ENCODE assay signal across 9 mouse cellular contexts in the genomic region with DNA sequence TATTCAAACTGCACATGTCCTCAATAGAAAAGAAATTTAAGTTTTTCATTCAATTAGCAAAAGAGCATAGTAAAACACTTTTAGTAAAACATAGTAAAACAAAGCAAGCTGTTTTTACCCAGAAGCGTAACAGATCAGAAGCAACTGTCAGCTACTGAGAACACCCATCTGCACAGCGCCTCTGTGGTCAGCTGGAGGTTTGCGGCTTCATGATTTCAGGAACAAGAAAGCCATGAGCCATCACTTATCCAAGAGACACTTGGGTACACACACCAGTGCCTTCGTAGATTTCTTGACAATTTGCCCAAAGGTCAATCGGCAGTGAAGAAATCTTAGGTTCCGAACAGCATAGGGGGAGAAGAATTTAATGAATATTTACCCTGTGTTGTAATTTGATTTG.
DNase-seq lines count a peak whose midpoint lies in the region; ATAC-seq lines count a peak whose summit lies in the region.
"Had no signal": no experiment of that assay in that cellular context is flagged by ENCODE, and none has a peak within 500 bp of the region (broad histone marks: within the 10 kb centered on the region; RNA-seq: fewer than 3 reads in every experiment).

No protein-coding gene starts in this region.

- no peak for DNase-seq in frontal cortex, postnatal 25 days (ENCODE audit: low spot score in 2 of 2)
- peak; percentile 27 for DNase-seq in left cerebral cortex, postnatal 4 days
- DNase-seq in left cerebral cortex, adult 8-10 months (ENCODE audit: low spot score in 2 of 2): no peak
- DNase-seq in embryonic facial prominence, embryonic 14.5 days (ENCODE audit: low spot score): peak; percentile 61
- DNase-seq in mesoderm, embryonic 11.5 days (ENCODE audit: low read depth, low spot score): peak; percentile 17
- DNase-seq in Muller cell, postnatal 12 days (ENCODE audit: inconsistent ontology term): no peak
- DNase-seq in forebrain, embryonic 11.5 days (ENCODE audit: low spot score): no peak

- no peak overlapping the region for H3K4me3 ChIP-seq in embryonic facial prominence, embryonic 14.5 days (ENCODE audit: low read depth, low read length)
- no peak overlapping the region for H3K4me3 ChIP-seq in forebrain, embryonic 11.5 days (ENCODE audit: low read depth, low read length)
- H3K4me3 ChIP-seq: limb, embryonic 13.5 days had no signal

- H3K4me1 ChIP-seq in embryonic facial prominence, embryonic 14.5 days (ENCODE audit: control insufficient read depth, insufficient read depth, low read length): peaks cover 3% of the 10 kb centered on the region; the same call in 1 of the 2 replicates
- no peaks in the 10 kb centered on the region for H3K4me1 ChIP-seq in forebrain, embryonic 11.5 days (replicated peaks; ENCODE audit: control insufficient read depth, insufficient read depth, low read length)

- H3K36me3 ChIP-seq in embryonic facial prominence, embryonic 14.5 days (ENCODE audit: control insufficient read depth, insufficient read depth, low read length): no peaks in the 10 kb centered on the region
- no peaks in the 10 kb centered on the region for H3K36me3 ChIP-seq in forebrain, embryonic 11.5 days (ENCODE audit: control insufficient read depth, insufficient read depth, low read length)
- H3K36me3 ChIP-seq: limb, embryonic 13.5 days had no signal

- H3K9ac ChIP-seq in embryonic facial prominence, embryonic 14.5 days (ENCODE audit: low read depth, low read length): no peak overlapping the region
- no peak overlapping the region for H3K9ac ChIP-seq in forebrain, embryonic 11.5 days (ENCODE audit: low read length)
- H3K9ac ChIP-seq: limb, embryonic 13.5 days had no signal

- WGBS in embryonic facial prominence, embryonic 14.5 days: 59% methylated on average over 6 of the region's 6 CpGs
- 86% methylated on average over 6 of the region's 6 CpGs for WGBS in forebrain, embryonic 11.5 days

- no peaks in the 10 kb centered on the region for H3K27me3 ChIP-seq in embryonic facial prominence, embryonic 14.5 days (replicated peaks; ENCODE audit: control insufficient read depth, insufficient read depth, low read length)
- H3K27me3 ChIP-seq in forebrain, embryonic 11.5 days (ENCODE audit: control insufficient read depth, insufficient read depth, low read length): no peaks in the 10 kb centered on the region
- H3K27me3 ChIP-seq: limb, embryonic 13.5 days had no signal

- H3K27ac ChIP-seq in embryonic facial prominence, embryonic 14.5 days (replicated peaks; ENCODE audit: low read depth, low read length): no peak overlapping the region
- H3K27ac ChIP-seq in forebrain, embryonic 11.5 days (ENCODE audit: low read depth, low read length): no peak overlapping the region
- H3K27ac ChIP-seq: limb, embryonic 13.5 days had no signal

- peak; percentile 59; the same call in 1 of the 2 replicates for ATAC-seq in frontal cortex, adult (ENCODE audit: low TSS enrichment)
- ATAC-seq in embryonic facial prominence, embryonic 14.5 days (ENCODE audit: low read depth): no peak
- ATAC-seq in forebrain, embryonic 11.5 days (replicated peaks; ENCODE audit: low FRiP score): no peak

- intact Hi-C loops in left cerebral cortex, postnatal 4 days (cut with DNase I): no loop called here

- H3K4me2 ChIP-seq in embryonic facial prominence, embryonic 14.5 days (ENCODE audit: low read depth, low read length): no peak overlapping the region
- H3K4me2 ChIP-seq in forebrain, embryonic 11.5 days (ENCODE audit: low read depth, low read length, severe bottlenecking): no peak overlapping the region
- H3K4me2 ChIP-seq: limb, embryonic 13.5 days had no signal

- no peaks in the 10 kb centered on the region for H3K9me3 ChIP-seq in embryonic facial prominence, embryonic 14.5 days (ENCODE audit: control insufficient read depth, low read length)
- no peaks in the 10 kb centered on the region for H3K9me3 ChIP-seq in forebrain, embryonic 11.5 days (ENCODE audit: control insufficient read depth, low read length)
- H3K9me3 ChIP-seq: limb, embryonic 13.5 days had no signal

Comparison
In these comparisons a context has a peak if more than half of its experiments do, and no peak if none do; other contexts are left out.
1. DNase-seq: peak in left cerebral cortex, postnatal 4 days (single experiment), embryonic facial prominence, embryonic 14.5 days (single experiment) and mesoderm, embryonic 11.5 days (single experiment); none in frontal cortex, postnatal 25 days (0 of 2), left cerebral cortex, adult 8-10 months (0 of 2), Muller cell, postnatal 12 days (single experiment) and forebrain, embryonic 11.5 days (single experiment).